Mouse (Mus musculus) left cerebral cortex, postnatal 10 days (tissue): ENCODE results near the gene Acoxl. TPM values are rescaled to one million over a fixed set of nuclear protein-coding genes. Genes with fewer than 3 reads are reported as not detected.
A peak's percentile ranks its signal among the peaks of the same experiment; 100 is the strongest.

Experiments used
- DNase-seq, 2 experiments: peaks; one replicate each; pipeline ENCODE4 v3.0.0; 2021 to 2022; ENCODE audit warnings: low spot score in 2 of 2, mixed read lengths in 1 of 2; ENCODE audit errors: extremely low spot score in 1 of 2
- intact Hi-C: fragments of 180-260 bp; cut with DNase I; formaldehyde crosslinking; loops from one replicate; pipeline ENCODE4 v1.15.1; 2025
- total RNA-seq, 2 experiments: library from RNA; stranded (reverse); gene quantifications; 2 replicates each; pipeline ENCODE4 v1.2.3; 2021

Acoxl gene
- total RNA-seq: not detected

- intact Hi-C loops: no loop called here
- DNase-seq: no peak
Measured at GRCm38 (mm10) chr2:127838576-127838975, at the start of gene Acoxl. TSS of gene Acoxl (plus strand) at chr2:127838876.

- DNase-seq: no peak
- intact Hi-C loops: no loop called here
Measured at GRCm38 (mm10) chr2:127789138-127789537, 49.5 kb upstream of the Acoxl start.

GRCm38 (mm10) chr2:127789651-127790270 is 48.9 kb upstream of the Acoxl start:
- DNase-seq: no peak
- intact Hi-C loops: no loop called here

- intact Hi-C loops: no loop called here
- peak; percentile 90 to 91 for DNase-seq
Measured at GRCm38 (mm10) chr2:127791919-127792603, 46.6 kb upstream of the Acoxl start, which contains the start of gene Mtln. TSS of gene Mtln (minus strand) at chr2:127792488.

- DNase-seq: peak; percentile 94 to 98
- intact Hi-C loops: no loop called here
Measured at GRCm38 (mm10) chr2:127831401-127832102, 7.1 kb upstream of the Acoxl start, which contains the start of gene Bub1. TSS of gene Bub1 (minus strand) at chr2:127831865.

GRCm38 (mm10) chr2:127832103-127832832 is 6.4 kb upstream of the Acoxl start:
- DNase-seq: no peak
- intact Hi-C loops: no loop called here

GRCm38 (mm10) chr2:127832833-127833190 is 5.9 kb upstream of the Acoxl start:
- no peak for DNase-seq
- intact Hi-C loops: no loop called here

GRCm38 (mm10) chr2:127839425-127839824 is 749 bp downstream of the Acoxl start:
- intact Hi-C loops: no loop called here
- no peak for DNase-seq

- intact Hi-C loops: loop anchor here (10.0 kb wide), 1 partner anchor 237 kb away; no protein-coding TSS in a partner anchor
- no peak for DNase-seq
Measured at GRCm38 (mm10) chr2:127841402-127841801, 2.7 kb downstream of the Acoxl start.

GRCm38 (mm10) chr2:127842421-127842820 is 3.7 kb downstream of the Acoxl start:
- DNase-seq: no peak
- intact Hi-C loops: loop anchor here (10.0 kb wide), 1 partner anchor 238 kb away; no protein-coding TSS in a partner anchor

- intact Hi-C loops: loop anchor here (10.0 kb wide), 1 partner anchor 241 kb away; no protein-coding TSS in a partner anchor
- DNase-seq: no peak
Measured at GRCm38 (mm10) chr2:127845346-127845982, 6.8 kb downstream of the Acoxl start.

- intact Hi-C loops: loop anchor here (10.0 kb wide), 1 partner anchor 241 kb away; no protein-coding TSS in a partner anchor
- DNase-seq: no peak
Measured at GRCm38 (mm10) chr2:127846008-127846407, 7.3 kb downstream of the Acoxl start.

- DNase-seq: no peak
- intact Hi-C loops: loop anchor here (10.0 kb wide), 1 partner anchor 242 kb away; no protein-coding TSS in a partner anchor
Measured at GRCm38 (mm10) chr2:127846571-127846970, 7.9 kb downstream of the Acoxl start.

GRCm38 (mm10) chr2:127850371-127850770 is 11.7 kb downstream of the Acoxl start:
- intact Hi-C loops: no loop called here
- DNase-seq: no peak

GRCm38 (mm10) chr2:127854332-127854991 is 15.8 kb downstream of the Acoxl start:
- DNase-seq: peak; percentile 53 to 83
- intact Hi-C loops: no loop called here

- DNase-seq: no peak
- intact Hi-C loops: no loop called here
Measured at GRCm38 (mm10) chr2:127864381-127864780, 25.7 kb downstream of the Acoxl start.

- DNase-seq: no peak
- intact Hi-C loops: no loop called here
Measured at GRCm38 (mm10) chr2:127881063-127881462, 42.4 kb downstream of the Acoxl start.

GRCm38 (mm10) chr2:127889432-127889831 is 50.8 kb downstream of the Acoxl start:
- peak; percentile 82 to 83 for DNase-seq
- intact Hi-C loops: loop anchor here (2.0 to 5.0 kb wide), 3 partner anchors 233 to 683 kb away; no protein-coding TSS in a partner anchor
